Mouse (Mus musculus): Measurements from ENCODE around the gene Prdm1. TPM values are rescaled to one million over a fixed set of nuclear protein-coding genes. Genes with fewer than 3 reads are reported as not detected.

The Prdm1 gene
- total RNA-seq, 2 experiments from 2014 or later: 1.8 to 2.9 TPM

DNA sequence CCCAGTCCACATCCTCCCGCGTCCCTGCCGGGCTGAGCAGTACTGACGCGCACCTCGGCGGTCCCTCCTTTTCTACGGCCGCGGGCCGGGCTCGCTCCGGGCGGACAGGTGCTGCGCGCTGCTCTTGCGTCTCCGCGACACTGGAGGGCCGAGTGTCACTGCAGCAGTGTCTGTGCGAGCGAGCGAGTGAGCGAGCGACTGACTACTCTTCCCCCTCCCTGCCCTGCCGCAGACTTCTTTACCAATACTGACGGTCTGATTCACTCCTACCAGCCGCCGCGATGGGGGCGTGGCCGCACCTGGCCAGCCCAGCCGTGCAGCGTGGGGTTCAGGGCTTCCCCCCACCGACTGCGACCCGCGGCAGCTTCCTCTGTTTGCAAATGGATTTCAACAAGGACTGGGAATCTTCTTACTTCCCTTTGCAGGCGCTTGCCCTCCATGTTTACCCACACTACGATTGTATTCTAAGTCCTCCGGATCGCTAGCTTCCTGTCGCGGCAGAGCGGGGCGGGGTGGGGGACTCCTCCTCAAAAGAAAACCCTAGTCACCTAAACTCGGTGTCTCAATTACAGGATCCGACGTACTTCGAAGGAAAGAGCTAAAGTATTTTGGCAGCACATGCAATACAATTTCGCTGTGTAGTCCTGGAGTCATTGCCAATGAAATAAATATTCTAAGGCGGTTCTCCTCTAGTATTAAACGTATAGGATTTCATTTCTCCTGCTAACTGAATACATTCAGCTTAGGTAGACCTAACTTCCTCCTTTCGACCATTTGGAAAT is 69.6 kb downstream of the Prdm1 start:
- peak; percentile 29 for DNase-seq (ENCODE audit: low spot score)
- intact Hi-C loops (cut with DNase I): loop anchor here (2.0 to 5.0 kb wide), 4 partner anchors 70 to 589 kb away; partner anchors contain the start of gene Prdm1

DNA sequence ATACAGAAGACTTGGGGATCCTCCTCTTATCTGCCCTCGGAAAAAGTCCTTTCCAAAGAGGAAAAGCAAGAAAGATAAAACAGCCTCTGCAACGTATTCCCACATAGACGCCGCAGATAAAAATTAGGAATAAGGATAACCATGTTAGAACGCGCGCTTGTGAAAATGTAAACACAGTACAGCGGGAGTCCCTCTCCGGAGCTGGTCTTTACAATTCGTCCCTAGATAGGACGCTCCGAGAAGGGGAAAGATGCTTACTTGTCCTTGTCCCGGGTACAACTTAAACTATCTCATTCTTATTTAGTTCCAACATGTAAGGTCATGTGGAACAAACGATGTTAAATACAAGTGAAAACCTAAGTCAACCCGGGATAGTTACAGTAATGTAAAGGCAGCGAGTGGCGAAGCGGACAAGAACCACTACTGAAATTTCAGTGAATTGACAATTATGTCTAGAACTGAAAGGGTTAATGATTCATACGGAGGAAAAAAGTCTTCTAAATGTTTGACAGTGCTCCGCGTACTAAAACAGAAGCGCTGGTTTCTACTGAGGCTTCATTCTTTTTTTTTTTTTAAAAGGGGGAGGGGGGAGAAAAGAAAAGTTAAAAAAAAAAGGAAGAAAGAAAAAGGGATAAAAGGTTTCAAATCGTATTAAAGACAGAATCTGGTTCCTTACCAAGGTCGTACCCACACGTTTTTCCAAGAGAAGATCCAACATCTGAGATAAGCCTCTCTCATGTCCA is 70.3 kb downstream of the Prdm1 start:
- intact Hi-C loops (cut with DNase I): loop anchor here (2.0 to 5.0 kb wide), 4 partner anchors 71 to 589 kb away; partner anchors contain the start of gene Prdm1
- no peak for DNase-seq (ENCODE audit: low spot score)

GRCm38 (mm10) chr10:44456757-44457595 is 71.3 kb downstream of the Prdm1 start:
- intact Hi-C loops (cut with DNase I): loop anchor here (5.0 kb wide), 2 partner anchors 175 to 590 kb away; no protein-coding TSS in a partner anchor
- peak; percentile 11 for DNase-seq (ENCODE audit: low spot score)

GRCm38 (mm10) chr10:44454753-44455152 is 73.5 kb downstream of the Prdm1 start:
- intact Hi-C loops (cut with DNase I): loop anchor here (2.0 to 5.0 kb wide), 4 partner anchors 127 to 593 kb away; no protein-coding TSS in a partner anchor
- DNase-seq (ENCODE audit: low spot score): no peak

DNA sequence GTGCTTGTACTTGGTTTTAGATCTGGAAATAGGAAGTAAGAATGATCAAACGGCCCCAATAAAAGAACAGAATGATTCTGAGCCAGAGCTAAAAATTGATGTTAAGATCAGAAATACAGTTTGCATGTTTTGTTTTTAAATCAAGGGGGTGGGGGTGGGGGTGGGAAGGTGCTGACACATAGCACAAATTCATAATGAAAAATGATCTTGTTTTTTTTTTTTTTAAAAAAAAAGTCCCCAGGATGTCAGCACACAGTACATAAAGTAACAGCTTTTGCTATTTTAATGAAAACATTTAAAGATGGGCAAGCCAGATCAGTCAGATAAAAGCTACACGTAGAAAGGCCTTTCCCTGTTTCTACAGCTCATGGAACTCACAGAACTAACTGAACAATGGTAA is 74.2 kb downstream of the Prdm1 start:
- no peak for DNase-seq (ENCODE audit: low spot score)
- intact Hi-C loops (cut with DNase I): loop anchor here (2.0 to 5.0 kb wide), 2 partner anchors 127 to 161 kb away; no protein-coding TSS in a partner anchor

DNA sequence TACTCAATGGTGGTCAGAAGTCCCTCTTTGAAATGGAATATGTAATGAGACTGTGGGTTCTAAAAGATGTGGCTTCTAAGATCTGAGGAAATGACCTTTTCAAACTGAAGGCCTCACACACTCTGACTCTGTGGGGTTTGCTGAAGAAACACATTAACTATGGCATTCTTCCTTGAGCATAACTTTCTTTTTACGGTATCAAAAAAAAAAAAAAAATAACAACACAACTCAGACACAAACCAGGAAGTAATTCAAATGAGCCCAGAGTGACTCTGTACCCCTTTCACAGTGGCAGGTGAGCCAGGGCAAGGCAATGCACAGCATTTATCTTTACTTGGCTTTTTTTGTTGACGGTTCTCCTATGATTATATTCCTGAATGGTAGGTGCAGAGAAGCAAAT is 77.5 kb downstream of the Prdm1 start:
- intact Hi-C loops (cut with DNase I): loop anchor here (5.0 kb wide), 1 partner anchor 124 kb away; no protein-coding TSS in a partner anchor
- DNase-seq (ENCODE audit: low spot score): no peak

- no peak for DNase-seq (ENCODE audit: low spot score)
- intact Hi-C loops (cut with DNase I): loop anchor here (5.0 kb wide), 1 partner anchor 123 kb away; no protein-coding TSS in a partner anchor
These were observed 78.2 kb downstream of the Prdm1 start for GRCm38 (mm10) chr10:44450108-44450507.

GRCm38 (mm10) chr10:44449666-44450065 is 78.6 kb downstream of the Prdm1 start:
- DNase-seq (ENCODE audit: low spot score): no peak
- intact Hi-C loops (cut with DNase I): loop anchor here (5.0 kb wide), 1 partner anchor 122 kb away; no protein-coding TSS in a partner anchor

DNA sequence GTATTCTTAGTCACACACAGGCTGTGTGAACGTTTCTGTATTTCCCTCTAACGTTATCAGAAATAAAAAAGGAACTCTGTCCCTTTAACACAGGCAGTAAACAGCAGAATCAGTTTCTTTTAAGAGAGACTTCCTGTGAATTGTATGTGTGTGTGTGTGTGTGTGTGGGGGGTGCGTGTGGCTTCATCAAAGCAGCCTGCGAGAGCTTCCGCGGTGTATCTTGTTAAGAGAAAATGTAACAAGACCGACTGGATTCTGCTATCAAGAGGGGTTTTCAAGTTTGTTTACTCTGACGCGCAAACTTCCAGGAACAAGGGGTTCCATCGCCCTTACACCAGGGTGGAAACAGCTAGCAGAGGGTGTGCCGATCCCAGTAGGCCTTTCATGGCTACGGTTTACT is 80.1 kb downstream of the Prdm1 start:
- DNase-seq (ENCODE audit: low spot score): no peak

DNA sequence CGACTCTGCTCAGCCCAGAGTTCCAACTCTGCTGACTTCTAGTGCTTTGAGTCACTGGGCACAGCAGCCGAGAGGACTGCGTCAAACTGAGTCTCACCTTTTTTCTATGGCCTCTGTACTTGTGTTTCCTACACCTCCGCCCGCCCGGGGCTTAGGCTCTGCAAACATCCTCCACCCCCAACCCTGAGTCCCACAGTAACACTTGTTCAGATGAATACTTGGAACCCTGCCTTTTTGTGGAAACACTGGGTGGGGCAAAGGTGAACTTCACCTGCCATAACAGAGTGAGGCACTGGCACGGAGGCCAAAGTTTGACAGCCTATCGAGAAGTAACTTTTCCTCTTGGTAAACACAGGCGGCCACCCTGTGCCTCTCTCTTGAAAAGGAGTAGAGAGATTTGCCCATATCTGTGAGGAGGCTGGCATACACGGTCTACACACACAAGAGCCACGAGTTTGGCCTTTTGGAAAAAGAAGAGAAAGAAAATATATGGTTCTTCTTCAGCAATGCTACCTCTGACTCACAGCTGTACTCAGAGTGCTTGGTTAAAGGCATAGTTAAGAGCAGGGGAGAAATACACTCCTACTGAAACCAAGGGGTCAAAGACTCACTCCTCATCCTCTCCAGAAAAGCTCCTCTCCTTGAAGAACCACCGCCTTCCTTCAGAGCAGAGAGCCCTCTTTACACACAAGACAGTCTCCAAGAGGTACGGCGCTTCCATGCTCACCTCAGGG is 80.7 kb downstream of the Prdm1 start:
- intact Hi-C loops (cut with DNase I): no loop called here
- no peak for DNase-seq (ENCODE audit: low spot score)

More for the DNA sequence above, 80.1 kb downstream of the Prdm1 start:
- intact Hi-C loops (cut with DNase I): no loop called here

- intact Hi-C loops (cut with DNase I): no loop called here
- DNase-seq (ENCODE audit: low spot score): no peak
These were observed 81.3 kb downstream of the Prdm1 start for GRCm38 (mm10) chr10:44447001-44447400.

GRCm38 (mm10) chr10:44444415-44444814 is 83.9 kb downstream of the Prdm1 start:
- no peak for DNase-seq (ENCODE audit: low spot score)
- intact Hi-C loops (cut with DNase I): no loop called here

DNA sequence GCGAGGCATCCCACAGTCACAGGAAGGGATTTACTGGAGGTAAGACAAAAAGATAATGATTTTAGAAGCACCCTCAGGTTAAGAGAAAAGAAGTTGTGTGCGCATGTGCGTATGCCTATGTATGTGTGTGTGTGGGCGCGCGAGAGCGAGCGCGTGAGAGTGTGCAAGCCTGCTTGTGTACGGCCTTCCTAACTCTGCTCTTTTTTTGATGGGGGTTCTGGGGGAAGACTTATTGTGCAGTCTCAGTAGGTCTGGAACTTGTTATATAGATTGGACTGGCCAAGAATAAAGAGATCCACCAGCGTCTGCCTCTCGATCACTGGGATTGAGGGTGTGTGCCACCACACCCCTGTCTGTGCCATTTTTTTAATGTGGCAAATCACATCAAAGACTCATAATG is 84.6 kb downstream of the Prdm1 start:
- no peak for DNase-seq (ENCODE audit: low spot score)
- intact Hi-C loops (cut with DNase I): no loop called here

- DNase-seq (ENCODE audit: low spot score): no peak
- intact Hi-C loops (cut with DNase I): no loop called here
These were observed 88.6 kb downstream of the Prdm1 start for GRCm38 (mm10) chr10:44439732-44440131.

- no peak for DNase-seq (ENCODE audit: low spot score)
- intact Hi-C loops (cut with DNase I): no loop called here
These were observed 90.7 kb downstream of the Prdm1 start for GRCm38 (mm10) chr10:44437614-44438013.

DNA sequence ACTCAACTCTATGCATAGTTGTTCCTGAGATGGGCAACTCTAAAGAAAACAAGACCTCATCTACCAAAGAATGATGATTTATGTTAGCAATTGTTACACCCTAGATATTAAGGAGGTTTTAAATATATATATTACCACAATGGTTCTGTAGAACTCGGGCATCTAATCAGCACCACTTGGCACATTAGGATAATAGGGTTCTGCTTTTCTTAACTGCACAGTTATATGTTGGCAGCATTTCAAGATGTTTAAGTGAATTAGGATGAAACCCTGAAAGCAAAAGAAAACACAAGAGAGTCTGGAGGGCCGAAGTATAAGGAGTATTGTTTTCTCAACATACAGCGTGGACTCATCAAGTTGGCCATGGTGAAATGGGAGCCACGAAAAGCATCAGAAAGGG is 92.3 kb downstream of the Prdm1 start:
- intact Hi-C loops (cut with DNase I): no loop called here
- DNase-seq (ENCODE audit: low spot score): no peak

- intact Hi-C loops (cut with DNase I): no loop called here
- DNase-seq (ENCODE audit: low spot score): no peak
These were observed 93.6 kb downstream of the Prdm1 start for GRCm38 (mm10) chr10:44434702-44435181.

- intact Hi-C loops (cut with DNase I): no loop called here
- no peak for DNase-seq (ENCODE audit: low spot score)
These were observed 96.1 kb downstream of the Prdm1 start for GRCm38 (mm10) chr10:44432235-44432634.

GRCm38 (mm10) chr10:44431689-44432088 is 96.6 kb downstream of the Prdm1 start:
- DNase-seq (ENCODE audit: low spot score): no peak
- intact Hi-C loops (cut with DNase I): no loop called here
